Mouse (Mus musculus): Measurements from ENCODE around the gene Kcnh2.

DNA sequence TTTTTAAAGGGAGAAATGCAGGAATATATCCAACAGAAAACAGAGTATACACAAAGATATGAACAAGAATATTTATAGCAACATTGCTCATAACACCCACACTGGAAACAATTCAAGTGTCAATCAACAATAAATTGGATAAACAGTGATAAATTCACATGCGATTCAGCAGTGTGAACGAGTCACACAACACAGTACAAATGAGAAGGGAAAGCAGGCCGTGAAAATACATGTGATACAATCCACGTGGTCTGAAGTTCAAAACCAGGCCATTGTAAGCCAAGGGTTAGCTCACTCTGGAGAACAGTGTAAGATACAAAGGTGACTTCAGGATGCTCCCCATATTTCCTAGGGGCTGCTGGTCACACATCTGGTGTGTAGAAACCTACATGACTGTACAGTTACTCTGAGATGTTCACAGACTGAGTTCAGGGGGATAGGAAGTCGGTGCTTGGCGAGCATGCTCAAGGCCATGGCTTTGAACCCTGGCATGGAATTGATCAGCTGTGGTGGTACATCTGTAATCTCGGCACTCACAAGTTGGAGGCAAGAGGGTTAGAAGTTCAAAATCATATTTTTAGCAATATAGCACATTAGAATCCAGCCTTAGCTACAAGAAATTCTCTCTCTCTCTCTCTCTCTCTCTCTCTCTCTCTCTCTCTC lies 23.4 kb upstream of the Kcnh2 start:
- TF ChIP-seq POLR2A (IDR thresholded peaks at IDR 0.05; ENCODE audit: low read depth, low read length) (no peak), CTCF (IDR thresholded peaks at IDR 0.05; ENCODE audit: extremely low read depth, insufficient read length, insufficient replicate concordance, low read depth, low read length) (no peak)

Data from small intestine, adult 2 months (tissue).